Mouse (Mus musculus): ENCODE results near the gene Inpp5d.
"Not testable (repeated sequence)": the region's sequence is repeated elsewhere in the genome, so short reads cannot be mapped to it uniquely, and the experiment has no call there.

Inpp5d gene

GRCm38 (mm10) chr1:87651436-87651835 is 31.3 kb downstream of the Inpp5d start:
- DNase-seq (ENCODE audit: extremely low read depth, low read depth, low spot score), result no peak

GRCm38 (mm10) chr1:87655101-87655500 is 35.0 kb downstream of the Inpp5d start:
- no peak for DNase-seq (ENCODE audit: extremely low read depth, low read depth, low spot score)

- no peak for DNase-seq (ENCODE audit: extremely low read depth, low read depth, low spot score)
Observed at GRCm38 (mm10) chr1:87658063-87658462, 38.0 kb downstream of the Inpp5d start.

- no peak for DNase-seq (ENCODE audit: extremely low read depth, low read depth, low spot score)
Observed at GRCm38 (mm10) chr1:87658485-87658884, 38.4 kb downstream of the Inpp5d start.

GRCm38 (mm10) chr1:87658937-87659617 is 39.0 kb downstream of the Inpp5d start:
- no peak for DNase-seq (ENCODE audit: extremely low read depth, low read depth, low spot score)

GRCm38 (mm10) chr1:87659618-87659960 is 39.5 kb downstream of the Inpp5d start:
- DNase-seq (ENCODE audit: extremely low read depth, low read depth, low spot score), result no peak

GRCm38 (mm10) chr1:87660740-87661139 is 40.6 kb downstream of the Inpp5d start:
- no peak for DNase-seq (ENCODE audit: extremely low read depth, low read depth, low spot score)

GRCm38 (mm10) chr1:87663992-87664391 is 43.9 kb downstream of the Inpp5d start:
- no peak for DNase-seq (ENCODE audit: extremely low read depth, low read depth, low spot score)

GRCm38 (mm10) chr1:87667006-87667405 is 46.9 kb downstream of the Inpp5d start:
- DNase-seq (ENCODE audit: extremely low read depth, low read depth, low spot score), result no peak

- no peak for DNase-seq (ENCODE audit: extremely low read depth, low read depth, low spot score)
Observed at GRCm38 (mm10) chr1:87668300-87668699, 48.2 kb downstream of the Inpp5d start.

GRCm38 (mm10) chr1:87671483-87671882 is 51.4 kb downstream of the Inpp5d start:
- DNase-seq (ENCODE audit: extremely low read depth, low read depth, low spot score), result no peak

GRCm38 (mm10) chr1:87673822-87674604 is 53.9 kb downstream of the Inpp5d start:
- no peak for DNase-seq (ENCODE audit: extremely low read depth, low read depth, low spot score)

GRCm38 (mm10) chr1:87676006-87676405 is 55.9 kb downstream of the Inpp5d start:
- DNase-seq (ENCODE audit: extremely low read depth, low read depth, low spot score), result no peak

- DNase-seq (ENCODE audit: extremely low read depth, low read depth, low spot score), result no peak
Observed at GRCm38 (mm10) chr1:87679089-87679488, 59.0 kb downstream of the Inpp5d start.

- no peak for DNase-seq (ENCODE audit: extremely low read depth, low read depth, low spot score)
Observed at GRCm38 (mm10) chr1:87680950-87681349, 60.8 kb downstream of the Inpp5d start.

- DNase-seq (ENCODE audit: extremely low read depth, low read depth, low spot score), result not testable (repeated sequence)
Observed at GRCm38 (mm10) chr1:87682473-87682872, 62.4 kb downstream of the Inpp5d start.

GRCm38 (mm10) chr1:87684071-87684470 is 64.0 kb downstream of the Inpp5d start:
- DNase-seq (ENCODE audit: extremely low read depth, low read depth, low spot score), result no peak

- no peak for DNase-seq (ENCODE audit: extremely low read depth, low read depth, low spot score)
Observed at GRCm38 (mm10) chr1:87684791-87685190, 64.7 kb downstream of the Inpp5d start.

GRCm38 (mm10) chr1:87686351-87686750 is 66.2 kb downstream of the Inpp5d start:
- DNase-seq (ENCODE audit: extremely low read depth, low read depth, low spot score), result no peak

GRCm38 (mm10) chr1:87687009-87687408 is 66.9 kb downstream of the Inpp5d start:
- no peak for DNase-seq (ENCODE audit: extremely low read depth, low read depth, low spot score)

GRCm38 (mm10) chr1:87689661-87690341 is 69.7 kb downstream of the Inpp5d start:
- no peak for DNase-seq (ENCODE audit: extremely low read depth, low read depth, low spot score)

- DNase-seq (ENCODE audit: extremely low read depth, low read depth, low spot score), result no peak
Observed at GRCm38 (mm10) chr1:87696358-87696757, 76.2 kb downstream of the Inpp5d start.
